Mouse (Mus musculus): Measurements from ENCODE around the gene Zfp276. TPM values are rescaled to one million over a fixed set of nuclear protein-coding genes. Genes with fewer than 3 reads are reported as not detected.
A peak's percentile ranks its signal among the peaks of the same experiment; 100 is the strongest.

Zfp276 gene
- total and polyA plus RNA-seq, 2 experiments, result 24.5 to 26.3 TPM

- peak; percentile 56 for DNase-seq (ENCODE audit: extremely low read depth, low read depth, low spot score)
- Histone ChIP-seq H3K4me1 (ENCODE audit: control insufficient read depth, insufficient read depth, low read length) (peaks cover 13% of the 10 kb centered on the region), H3K27ac (replicated peaks; ENCODE audit: insufficient read depth, low read depth, low read length) (no peak overlapping the region), H3K27me3 (ENCODE audit: control insufficient read depth, insufficient read depth, low read length) (no peaks in the 10 kb centered on the region), H3K79me2 (ENCODE audit: control insufficient read depth, insufficient read depth, low read length) (no peaks in the 10 kb centered on the region), H3K4me3 (ENCODE audit: insufficient read depth, low read depth, low read length) (no peak overlapping the region), H3K9ac (ENCODE audit: low read depth, low read length) (no peak overlapping the region), H3K36me3 (ENCODE audit: control insufficient read depth, insufficient read depth, low read length) (no peaks in the 10 kb centered on the region)
- TF ChIP-seq CTCF (IDR thresholded peaks at IDR 0.05; ENCODE audit: low read depth, low read length), result peak; percentile 82
- no peak for TF ChIP-seq POLR2A (IDR thresholded peaks at IDR 0.05; ENCODE audit: extremely low read depth, insufficient read depth, low read length)
- 44% methylated on average over 4 of the region's 4 CpGs for WGBS
Measured at GRCm38 (mm10) chr8:123290166-123290565, 36.2 kb downstream of the Zfp276 start.

- no peak overlapping the region for H3K27ac ChIP-seq (replicated peaks; ENCODE audit: insufficient read depth, low read depth, low read length)
- H3K4me3 ChIP-seq (ENCODE audit: insufficient read depth, low read depth, low read length), result no peak overlapping the region
- no peaks in the 10 kb centered on the region for H3K27me3 ChIP-seq (ENCODE audit: control insufficient read depth, insufficient read depth, low read length)
- H3K36me3 ChIP-seq (ENCODE audit: control insufficient read depth, insufficient read depth, low read length), result no peaks in the 10 kb centered on the region
- TF ChIP-seq POLR2A (IDR thresholded peaks at IDR 0.05; ENCODE audit: extremely low read depth, insufficient read depth, low read length), result no peak
- no peak for TF ChIP-seq CTCF (IDR thresholded peaks at IDR 0.05; ENCODE audit: low read depth, low read length)
- no peak for DNase-seq (ENCODE audit: extremely low read depth, low read depth, low spot score)
- WGBS, result 69% methylated on average over 8 of the region's 8 CpGs
- no peak overlapping the region for H3K9ac ChIP-seq (ENCODE audit: low read depth, low read length)
- H3K79me2 ChIP-seq (ENCODE audit: control insufficient read depth, insufficient read depth, low read length), result no peaks in the 10 kb centered on the region
- peaks cover 13% of the 10 kb centered on the region for H3K4me1 ChIP-seq (ENCODE audit: control insufficient read depth, insufficient read depth, low read length)
Measured at GRCm38 (mm10) chr8:123290679-123291078, 36.7 kb downstream of the Zfp276 start.

- H3K4me3 ChIP-seq (ENCODE audit: insufficient read depth, low read depth, low read length), result no peak overlapping the region
- 22% methylated on average over 8 of the region's 8 CpGs for WGBS
- TF ChIP-seq CTCF (IDR thresholded peaks at IDR 0.05; ENCODE audit: low read depth, low read length) (no peak), POLR2A (IDR thresholded peaks at IDR 0.05; ENCODE audit: extremely low read depth, insufficient read depth, low read length) (0 out of 2 replicates have a peak, but pooled peaks have one; percentile 20)
Measured at GRCm38 (mm10) chr8:123291716-123292115, 37.7 kb downstream of the Zfp276 start.

GRCm38 (mm10) chr8:123292281-123292680, 38.3 kb downstream of the Zfp276 start:
- no peaks in the 10 kb centered on the region for H3K36me3 ChIP-seq (ENCODE audit: control insufficient read depth, insufficient read depth, low read length)
- H3K9ac ChIP-seq (ENCODE audit: low read depth, low read length), result peak overlapping the region; percentile 22; the same call in 1 of the 2 replicates
- 29% methylated on average over 3 of the region's 3 CpGs for WGBS
- H3K27me3 ChIP-seq (ENCODE audit: control insufficient read depth, insufficient read depth, low read length), result no peaks in the 10 kb centered on the region
- peaks cover 13% of the 10 kb centered on the region for H3K4me1 ChIP-seq (ENCODE audit: control insufficient read depth, insufficient read depth, low read length)
- TF ChIP-seq CTCF (IDR thresholded peaks at IDR 0.05; ENCODE audit: low read depth, low read length) (no peak), POLR2A (IDR thresholded peaks at IDR 0.05; ENCODE audit: extremely low read depth, insufficient read depth, low read length) (no peak)
- no peaks in the 10 kb centered on the region for H3K79me2 ChIP-seq (ENCODE audit: control insufficient read depth, insufficient read depth, low read length)
- H3K4me3 ChIP-seq (ENCODE audit: insufficient read depth, low read depth, low read length), result no peak overlapping the region
- H3K27ac ChIP-seq (replicated peaks; ENCODE audit: insufficient read depth, low read depth, low read length), result peak overlapping the region; percentile 88
- peak; percentile 89 for DNase-seq (ENCODE audit: extremely low read depth, low read depth, low spot score)

More at GRCm38 (mm10) chr8:123291716-123292115, 37.7 kb downstream of the Zfp276 start:
- DNase-seq (ENCODE audit: extremely low read depth, low read depth, low spot score), result peak; percentile 97
- Histone ChIP-seq H3K36me3 (ENCODE audit: control insufficient read depth, insufficient read depth, low read length) (no peaks in the 10 kb centered on the region), H3K9ac (ENCODE audit: low read depth, low read length) (no peak overlapping the region), H3K79me2 (ENCODE audit: control insufficient read depth, insufficient read depth, low read length) (no peaks in the 10 kb centered on the region), H3K4me1 (ENCODE audit: control insufficient read depth, insufficient read depth, low read length) (peaks cover 13% of the 10 kb centered on the region), H3K27me3 (ENCODE audit: control insufficient read depth, insufficient read depth, low read length) (no peaks in the 10 kb centered on the region), H3K27ac (replicated peaks; ENCODE audit: insufficient read depth, low read depth, low read length) (peak overlapping the region; percentile 65)

GRCm38 (mm10) chr8:123292785-123293184, 38.8 kb downstream of the Zfp276 start:
- peak; percentile 78 for DNase-seq (ENCODE audit: extremely low read depth, low read depth, low spot score)
- Histone ChIP-seq H3K27ac (replicated peaks; ENCODE audit: insufficient read depth, low read depth, low read length) (peak overlapping the region; percentile 88), H3K9ac (ENCODE audit: low read depth, low read length) (peak overlapping the region; percentile 22; the same call in 1 of the 2 replicates), H3K36me3 (ENCODE audit: control insufficient read depth, insufficient read depth, low read length) (no peaks in the 10 kb centered on the region), H3K79me2 (ENCODE audit: control insufficient read depth, insufficient read depth, low read length) (no peaks in the 10 kb centered on the region), H3K4me3 (ENCODE audit: insufficient read depth, low read depth, low read length) (no peak overlapping the region), H3K4me1 (ENCODE audit: control insufficient read depth, insufficient read depth, low read length) (peaks cover 13% of the 10 kb centered on the region), H3K27me3 (ENCODE audit: control insufficient read depth, insufficient read depth, low read length) (no peaks in the 10 kb centered on the region)
- 47% methylated on average over 2 of the region's 2 CpGs for WGBS
- TF ChIP-seq CTCF (IDR thresholded peaks at IDR 0.05; ENCODE audit: low read depth, low read length), result no peak
- TF ChIP-seq POLR2A (IDR thresholded peaks at IDR 0.05; ENCODE audit: extremely low read depth, insufficient read depth, low read length), result no peak

GRCm38 (mm10) chr8:123298301-123298700, 44.3 kb downstream of the Zfp276 start:
- Histone ChIP-seq H3K9ac (ENCODE audit: low read depth, low read length) (no peak overlapping the region), H3K27ac (replicated peaks; ENCODE audit: insufficient read depth, low read depth, low read length) (no peak overlapping the region), H3K36me3 (ENCODE audit: control insufficient read depth, insufficient read depth, low read length) (no peaks in the 10 kb centered on the region), H3K4me1 (ENCODE audit: control insufficient read depth, insufficient read depth, low read length) (no peaks in the 10 kb centered on the region), H3K27me3 (ENCODE audit: control insufficient read depth, insufficient read depth, low read length) (no peaks in the 10 kb centered on the region), H3K79me2 (ENCODE audit: control insufficient read depth, insufficient read depth, low read length) (no peaks in the 10 kb centered on the region), H3K4me3 (ENCODE audit: insufficient read depth, low read depth, low read length) (no peak overlapping the region)
- peak; percentile 84 for DNase-seq (ENCODE audit: extremely low read depth, low read depth, low spot score)
- TF ChIP-seq POLR2A (IDR thresholded peaks at IDR 0.05; ENCODE audit: extremely low read depth, insufficient read depth, low read length) (no peak), CTCF (IDR thresholded peaks at IDR 0.05; ENCODE audit: low read depth, low read length) (peak; percentile 49)
- 23% methylated on average over 11 of the region's 11 CpGs for WGBS
